Mouse (Mus musculus): ENCODE results near the gene Bcar1.

The Bcar1 gene

DNA sequence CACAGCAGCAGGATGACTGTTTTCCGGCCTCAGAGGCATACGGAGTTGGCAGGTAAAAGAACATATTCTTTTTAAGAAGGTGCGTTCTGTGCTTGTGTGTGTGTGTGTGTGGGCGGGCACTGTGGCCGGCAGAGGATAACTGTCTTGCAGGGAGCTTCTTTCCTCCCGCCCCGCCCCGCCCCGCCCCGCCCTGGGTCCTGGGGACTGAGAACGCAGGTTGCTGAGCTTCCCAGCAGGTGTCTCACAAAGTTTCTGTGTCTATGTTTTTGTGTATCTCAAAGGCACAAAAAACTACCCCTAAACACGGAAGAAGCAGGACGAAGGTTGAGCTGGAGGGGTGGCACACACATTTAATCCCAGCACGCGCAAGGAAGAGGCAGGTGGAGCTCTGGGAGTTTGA lies 25.7 kb upstream of the Bcar1 start:
- WGBS, result 78% methylated on average over 15 of the region's 15 CpGs

DNA sequence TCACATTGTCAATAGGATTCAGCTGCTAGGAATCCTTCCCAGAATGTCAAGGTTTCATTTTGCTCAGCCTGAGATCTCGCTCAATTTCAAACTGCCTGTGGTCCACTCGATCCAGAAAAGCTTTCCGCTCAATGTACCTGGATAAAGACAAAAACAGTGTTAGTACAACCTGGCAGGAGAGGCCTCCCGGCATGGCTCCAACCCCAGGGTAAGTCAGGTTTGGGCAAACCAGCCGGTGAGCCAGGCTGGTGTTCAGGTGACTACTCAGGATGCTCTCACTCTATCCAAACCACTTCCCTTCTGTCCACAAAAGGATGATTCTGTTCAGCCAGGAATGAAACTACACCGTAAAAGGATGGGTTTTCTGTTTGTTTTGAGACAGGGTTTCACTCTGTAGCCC lies 25.0 kb upstream of the Bcar1 start:
- 87% methylated on average over 6 of the region's 6 CpGs for WGBS

- WGBS, result 94% methylated on average over 4 of the region's 4 CpGs
Observed at GRCm38 (mm10) chr8:111765616-111766015, 22.0 kb upstream of the Bcar1 start.

- WGBS, result 99% methylated on average over 9 of the region's 9 CpGs
Observed at GRCm38 (mm10) chr8:111765096-111765495, 21.5 kb upstream of the Bcar1 start.

DNA sequence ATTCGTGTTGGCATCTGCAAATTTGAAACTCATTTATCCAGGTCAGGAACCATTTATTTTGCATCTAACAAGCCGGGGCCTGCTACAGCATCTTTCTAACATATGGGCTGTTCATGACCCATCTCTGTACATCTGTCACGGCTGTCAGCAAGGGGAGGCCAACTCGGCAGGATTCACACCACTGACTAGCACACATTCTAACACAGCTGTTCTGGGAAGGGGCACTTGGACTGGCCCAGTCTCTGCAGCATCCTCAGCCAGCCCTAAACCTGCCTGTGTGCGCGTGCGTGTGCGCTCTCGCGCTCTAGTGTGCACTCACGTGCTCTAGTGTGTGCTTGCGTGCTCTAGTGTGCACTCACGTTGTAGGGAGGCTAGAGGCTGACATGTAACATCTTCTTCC lies 17.1 kb upstream of the Bcar1 start:
- WGBS, result 78% methylated on average over 13 of the region's 13 CpGs

GRCm38 (mm10) chr8:111758817-111759216 lies 15.2 kb upstream of the Bcar1 start:
- 90% methylated on average over 5 of the region's 5 CpGs for WGBS

DNA sequence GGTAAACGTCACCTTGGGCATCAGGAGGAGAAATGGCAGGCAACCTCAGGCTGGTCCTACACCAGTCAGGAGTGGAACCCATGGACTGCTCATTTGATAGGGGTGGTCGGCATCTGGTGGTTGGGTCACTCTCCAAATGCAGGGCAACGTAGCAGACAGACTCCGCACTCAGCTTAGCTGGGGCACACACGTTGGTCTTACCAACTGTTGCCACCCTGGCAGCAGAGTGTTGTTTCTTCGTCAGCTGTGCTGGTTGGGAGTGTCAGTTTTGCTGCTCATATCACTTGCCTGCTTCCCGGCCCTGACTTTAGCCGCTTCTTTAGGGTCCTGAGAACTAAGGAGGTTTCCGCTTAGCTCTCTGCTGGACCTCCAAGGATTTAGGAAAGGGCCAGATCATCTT lies 14.0 kb upstream of the Bcar1 start:
- 88% methylated on average over 9 of the region's 9 CpGs for WGBS

- WGBS, result 91% methylated on average over 6 of the region's 6 CpGs
Observed at GRCm38 (mm10) chr8:111754736-111755135, 11.1 kb upstream of the Bcar1 start.

- 68% methylated on average over 2 of the region's 2 CpGs for WGBS
Observed at GRCm38 (mm10) chr8:111754088-111754487, 10.5 kb upstream of the Bcar1 start.

GRCm38 (mm10) chr8:111748766-111749165 lies 5.2 kb upstream of the Bcar1 start:
- WGBS, result 58% methylated on average over 6 of the region's 6 CpGs

DNA sequence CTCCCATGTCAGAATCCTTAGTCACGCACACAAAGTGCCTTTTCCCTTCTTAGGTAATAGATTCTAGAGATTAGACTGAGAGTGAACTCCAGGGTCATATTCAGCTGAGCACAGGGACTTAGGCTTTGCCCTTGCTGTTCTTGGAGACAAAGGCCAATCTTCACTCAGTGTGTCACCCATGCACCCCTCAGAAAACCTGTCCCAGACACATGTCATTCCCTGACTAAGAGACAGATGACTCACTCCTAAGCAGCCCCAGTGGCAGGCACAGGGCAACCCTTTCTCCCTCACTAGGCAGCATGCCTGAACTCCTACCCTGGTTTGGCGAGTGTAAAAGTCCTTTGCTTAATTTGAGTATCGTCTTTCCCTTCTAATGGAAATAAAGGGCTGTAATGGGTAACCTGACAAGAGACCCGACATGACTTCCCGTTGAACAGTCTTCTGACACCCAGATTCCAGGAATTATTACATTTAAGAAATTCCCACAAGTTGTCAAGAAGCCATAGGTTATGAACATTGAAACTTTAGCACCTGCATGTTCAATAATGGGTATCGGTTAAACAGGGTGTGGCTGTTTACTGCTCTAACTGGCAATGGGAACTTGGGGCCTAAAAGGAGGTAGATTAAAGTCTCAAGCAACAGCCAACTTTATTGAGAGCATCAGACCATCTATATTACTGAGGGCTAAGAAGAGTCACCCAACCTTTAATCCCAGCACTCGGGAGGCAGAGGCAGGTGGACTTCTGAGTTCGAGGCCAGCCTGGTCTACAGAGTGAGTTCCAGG lies 4.4 kb upstream of the Bcar1 start:
- WGBS, result 91% methylated on average over 8 of the region's 8 CpGs

- WGBS, result 75% methylated on average over 13 of the region's 13 CpGs
Observed at GRCm38 (mm10) chr8:111746582-111747465, 3.2 kb upstream of the Bcar1 start.

GRCm38 (mm10) chr8:111745591-111746418 lies 2.2 kb upstream of the Bcar1 start:
- WGBS, result 6% methylated on average over 23 of the region's 23 CpGs

GRCm38 (mm10) chr8:111745086-111745485 lies 1.5 kb upstream of the Bcar1 start:
- 34% methylated on average over 5 of the region's 5 CpGs for WGBS

GRCm38 (mm10) chr8:111743101-111743791 lies 363 bp downstream of the Bcar1 start:
- 1% methylated on average over 43 of the region's 44 CpGs for WGBS

GRCm38 (mm10) chr8:111742261-111743037 lies 1.2 kb downstream of the Bcar1 start:
- WGBS, result 10% methylated on average over 11 of the region's 11 CpGs

DNA sequence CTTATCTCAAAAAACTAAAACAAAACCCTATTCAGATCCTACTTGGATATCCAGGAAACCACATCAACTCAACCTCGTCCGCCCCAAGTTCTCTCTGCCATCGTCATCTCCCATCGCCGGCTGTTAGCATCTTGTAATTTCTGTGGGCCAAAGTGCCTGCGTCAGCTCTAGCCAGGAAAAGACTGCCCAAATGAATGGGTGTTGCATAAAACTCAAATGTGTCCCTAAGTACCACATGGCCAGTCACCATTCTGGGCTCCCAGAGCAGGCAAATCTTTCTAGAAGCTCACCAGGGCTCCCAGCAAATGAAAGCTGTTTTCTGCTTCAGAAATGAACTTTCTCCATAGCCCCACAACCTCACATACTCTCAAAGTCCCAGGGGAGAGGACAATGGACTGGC lies 2.1 kb downstream of the Bcar1 start:
- 19% methylated on average over 6 of the region's 6 CpGs for whole genome bisulfite sequencing

DNA sequence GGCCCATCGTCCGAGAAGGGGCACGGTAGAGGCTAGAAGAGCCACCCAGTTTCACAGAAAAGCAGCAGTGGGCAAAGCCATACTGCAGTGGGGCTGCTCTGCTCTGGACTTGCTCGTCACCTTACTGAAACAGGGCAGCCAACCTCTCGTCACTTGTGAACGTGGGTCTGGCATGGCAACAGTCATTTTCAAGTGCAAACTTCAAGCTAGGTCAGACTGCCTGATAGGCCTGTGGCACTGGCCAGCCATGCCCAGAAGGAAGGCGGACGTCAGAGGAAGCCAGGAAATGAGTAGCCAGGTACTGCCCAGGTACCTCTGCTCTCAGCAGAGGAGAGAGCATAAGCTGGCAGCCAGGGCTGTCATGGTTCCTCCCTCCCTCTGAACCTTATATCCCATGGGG lies 2.6 kb downstream of the Bcar1 start:
- 74% methylated on average over 8 of the region's 8 CpGs for WGBS

DNA sequence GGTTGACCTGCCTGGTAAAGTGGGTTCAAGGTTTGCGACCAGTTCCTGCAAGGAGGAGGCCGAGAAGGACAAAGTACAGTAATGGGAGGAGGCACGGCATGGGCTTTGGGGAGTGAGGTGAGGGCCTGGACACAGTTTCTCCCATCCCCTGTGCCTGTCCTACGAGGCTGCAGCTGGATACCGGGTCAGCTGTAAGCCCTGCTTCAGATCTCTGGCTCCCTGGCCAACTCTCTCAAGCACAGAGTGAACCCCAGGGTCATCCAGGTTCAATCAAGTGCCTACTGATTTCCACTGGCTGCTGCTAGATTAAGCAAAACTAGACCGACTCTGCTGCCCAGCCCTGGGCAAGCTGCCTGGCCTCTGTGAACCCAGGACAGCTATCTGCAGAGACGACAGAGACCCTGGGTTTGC lies 3.3 kb downstream of the Bcar1 start:
- 67% methylated on average over 7 of the region's 7 CpGs for WGBS

GRCm38 (mm10) chr8:111739604-111740003 lies 4.0 kb downstream of the Bcar1 start:
- WGBS, result 61% methylated on average over 7 of the region's 7 CpGs

DNA sequence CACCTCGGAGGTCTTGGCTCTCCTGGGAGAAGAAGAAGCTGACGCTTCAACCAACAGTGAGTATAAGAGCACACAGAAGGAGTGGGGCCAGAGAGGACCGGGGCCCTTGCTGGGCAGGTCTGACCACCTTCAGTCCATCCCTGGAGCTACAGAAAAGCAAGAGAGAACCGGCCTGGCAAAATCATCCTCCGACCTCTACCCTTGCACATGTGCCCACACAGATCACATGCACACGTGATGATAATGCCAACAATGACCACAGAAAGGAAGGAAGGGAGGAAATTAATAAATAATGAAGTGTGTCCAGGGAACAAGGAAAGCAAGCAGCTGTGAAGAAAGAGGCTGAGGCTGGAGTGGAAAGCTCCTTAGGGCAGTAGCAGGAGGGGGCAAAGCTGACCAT lies 4.7 kb downstream of the Bcar1 start:
- WGBS, result 74% methylated on average over 6 of the region's 6 CpGs

Measured in cerebral cortex, adult 2 months (tissue).